Mouse (Mus musculus) urinary bladder, postnatal 36 days (tissue): Measurements from ENCODE around the gene Rrp1.
"Not testable (repeated sequence)": the region's sequence is repeated elsewhere in the genome, so short reads cannot be mapped to it uniquely, and the experiment has no call there.

Experiments
- DNase-seq, 2 experiments: peaks; one replicate each; pipeline ENCODE4 v3.0.0; 2022; ENCODE audit warnings: low spot score in 2 of 2, mixed read lengths in 1 of 2

The Rrp1 gene

DNA sequence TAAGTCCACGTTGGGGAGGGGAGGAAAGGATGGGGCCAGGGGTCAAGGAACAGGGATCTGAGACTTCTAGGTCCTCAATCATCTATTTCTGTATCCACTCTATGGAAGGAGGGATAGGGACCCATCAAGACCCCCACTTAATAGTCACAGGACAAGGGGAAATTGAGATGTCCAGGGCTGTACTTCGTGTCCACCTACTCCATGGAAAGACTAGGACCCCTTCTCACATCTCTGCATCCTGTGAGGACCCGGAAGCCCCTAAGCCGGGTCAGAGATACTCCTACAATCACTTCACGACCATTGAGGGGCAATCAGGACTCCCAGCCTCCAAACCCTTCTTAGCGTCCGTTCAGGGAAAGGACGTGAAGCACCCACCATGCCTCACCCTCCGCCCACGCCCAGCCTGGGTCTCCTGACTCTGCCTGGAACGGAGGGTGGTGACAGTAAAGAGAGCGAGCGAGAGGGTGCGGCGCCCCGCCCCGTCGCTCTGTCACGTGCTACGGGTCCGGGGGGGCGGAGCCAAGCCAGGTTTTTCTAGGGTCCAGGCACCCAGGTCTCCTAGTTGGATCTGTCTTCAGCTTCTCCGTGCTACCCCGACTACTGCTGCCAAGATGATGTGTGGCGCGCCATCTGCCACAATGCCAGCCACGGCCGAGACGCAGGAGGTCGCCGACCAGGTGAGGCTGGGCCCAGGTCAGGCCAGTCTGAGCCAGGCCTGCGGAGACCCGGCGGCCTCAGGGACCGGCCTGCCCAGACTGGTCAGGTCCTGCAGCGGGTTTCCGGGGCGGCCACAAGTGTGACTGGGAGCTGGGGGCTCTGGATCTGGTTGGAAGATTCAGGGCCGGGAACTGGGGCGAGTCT, 12.6 kb upstream of the Rrp1 start, which contains the start of gene Cstb:
Cstb (plus strand) TSS at position 489 of the 861 bp plus-strand sequence.
- DNase-seq: peak; percentile 85

DNA sequence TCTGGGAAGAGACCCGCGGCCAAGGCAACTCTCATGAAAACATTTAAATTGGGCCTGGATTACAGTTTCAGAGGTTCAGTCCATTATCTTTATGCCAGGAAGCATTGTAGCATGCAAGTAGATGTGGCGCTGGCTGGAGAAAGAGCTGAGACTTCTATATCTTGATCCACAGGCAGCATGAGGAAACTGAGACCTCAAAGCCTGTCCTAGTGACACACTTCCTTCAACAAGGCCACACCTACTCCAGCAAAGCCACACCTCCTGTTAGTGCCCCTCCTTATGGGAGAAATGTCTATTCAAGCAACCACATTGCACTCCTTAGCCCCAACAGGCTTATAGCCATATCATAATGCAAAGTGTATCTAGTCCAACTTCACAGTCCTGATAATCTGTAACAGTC, 9.8 kb upstream of the Rrp1 start:
- DNase-seq: no peak

DNA sequence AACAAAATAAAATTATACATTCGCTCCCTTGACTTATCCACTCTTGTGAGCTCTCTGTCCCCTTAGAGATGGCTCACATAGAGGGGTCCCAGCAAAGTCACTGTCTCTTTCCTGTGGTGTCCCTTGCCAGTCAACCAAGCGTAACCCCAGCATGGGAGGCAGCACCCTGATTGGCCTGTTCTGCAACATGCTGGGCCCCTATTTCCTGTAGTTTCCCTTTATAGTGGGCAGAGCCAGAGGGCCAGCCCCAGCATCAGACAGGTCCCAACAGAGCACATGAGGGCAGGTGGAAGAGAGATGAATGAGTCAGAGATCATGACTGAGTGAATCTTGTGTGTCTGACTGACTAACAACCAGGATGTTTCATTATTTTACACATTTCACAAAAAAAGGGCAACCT, 8.1 kb upstream of the Rrp1 start:
- peak; percentile 55 to 60 for DNase-seq

DNA sequence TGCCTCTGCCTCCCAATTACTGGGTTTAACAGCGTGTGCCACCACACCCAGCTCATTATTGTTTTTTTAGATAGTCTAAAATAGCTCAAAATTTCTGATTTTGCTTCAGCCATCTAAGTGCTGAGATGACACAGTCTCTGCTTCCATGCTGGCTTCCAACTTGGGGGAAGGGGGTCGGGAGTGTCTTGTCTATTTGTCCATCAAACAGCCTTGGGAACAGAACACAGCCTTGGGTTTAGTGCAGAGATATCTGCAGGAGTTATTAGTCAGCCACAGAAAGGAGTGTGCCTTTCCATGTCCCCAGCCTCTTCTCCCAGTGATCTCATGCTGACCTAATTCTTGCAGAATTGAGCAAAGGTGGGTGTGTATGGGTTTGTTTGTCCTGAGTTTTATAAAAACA, 5.9 kb upstream of the Rrp1 start:
- no peak for DNase-seq

DNA sequence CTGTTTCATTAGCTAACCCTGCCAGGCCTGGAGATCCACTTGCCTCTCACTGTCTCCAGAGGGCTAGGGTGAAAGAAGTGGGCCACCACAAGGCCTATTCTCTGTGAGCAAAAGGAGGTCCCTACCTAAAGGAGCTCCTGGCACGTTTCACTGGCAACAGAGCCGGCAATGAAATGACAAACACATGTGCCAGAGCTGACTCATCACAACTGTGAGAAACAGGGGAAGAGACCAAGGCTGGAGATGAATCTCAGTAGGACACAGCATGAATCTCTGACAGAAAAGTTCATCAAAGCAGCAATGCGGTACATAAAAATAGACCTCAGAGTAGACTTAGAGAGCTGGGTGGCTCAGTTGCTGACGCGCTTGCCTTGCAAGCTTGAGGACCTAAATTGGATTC, 5.0 kb upstream of the Rrp1 start:
- no peak for DNase-seq

DNA sequence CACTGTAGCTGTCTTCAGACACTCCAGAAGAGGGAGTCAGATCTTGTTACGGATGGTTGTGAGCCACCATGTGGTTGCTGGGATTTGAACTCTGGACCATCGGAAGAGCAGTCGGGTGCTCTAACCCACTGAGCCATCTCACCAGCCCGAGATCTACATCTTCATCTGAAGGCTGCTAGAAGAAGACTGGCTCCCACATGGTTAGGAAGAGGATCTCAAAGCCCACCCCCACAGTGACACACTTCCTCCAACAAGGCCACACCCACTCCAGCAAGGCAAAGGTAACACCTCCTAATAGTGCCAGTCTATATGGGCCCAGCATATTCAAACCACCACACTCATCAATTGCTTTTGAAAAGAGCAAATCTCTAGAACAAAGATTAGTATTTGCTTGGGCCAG, 2.1 kb upstream of the Rrp1 start:
- DNase-seq: not testable (repeated sequence)

DNA sequence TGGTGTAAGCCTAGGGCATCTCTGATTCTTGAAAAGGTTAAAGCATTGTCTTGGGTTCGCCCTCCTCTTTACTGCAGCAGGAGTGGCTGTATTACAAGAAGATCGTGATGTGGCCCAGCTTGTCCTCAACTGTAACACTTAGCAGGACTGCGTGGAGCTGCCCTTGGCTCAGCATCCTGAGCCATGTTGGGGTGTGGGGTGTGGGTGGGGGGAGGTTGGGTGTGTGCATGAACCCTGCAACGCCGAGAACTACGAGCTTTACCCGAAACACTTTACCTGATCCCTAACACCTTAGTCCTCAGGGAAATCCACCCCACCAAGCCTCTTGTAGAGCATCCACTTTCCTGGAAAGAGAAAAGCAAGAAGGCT, 293 bp upstream of the Rrp1 start:
- no peak for DNase-seq

DNA sequence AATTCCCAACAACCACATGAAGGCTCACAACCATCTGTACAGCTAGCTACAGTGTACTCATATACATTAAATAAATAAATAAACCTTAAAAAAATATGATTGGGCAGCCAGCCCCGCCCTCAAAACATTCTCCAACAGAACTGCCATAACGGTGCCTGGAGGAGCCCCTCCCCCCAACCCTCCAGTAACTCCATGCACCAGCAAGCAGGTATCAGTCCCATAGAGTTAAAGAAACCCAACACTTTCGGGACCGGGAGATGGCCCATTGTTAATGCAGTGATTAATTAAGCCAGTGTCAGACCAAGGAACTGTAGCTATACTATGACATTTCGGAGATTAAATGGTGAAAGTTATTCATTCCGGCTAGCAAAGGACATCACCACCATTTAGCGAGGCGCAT, 992 bp downstream of the Rrp1 start:
- DNase-seq: no peak

DNA sequence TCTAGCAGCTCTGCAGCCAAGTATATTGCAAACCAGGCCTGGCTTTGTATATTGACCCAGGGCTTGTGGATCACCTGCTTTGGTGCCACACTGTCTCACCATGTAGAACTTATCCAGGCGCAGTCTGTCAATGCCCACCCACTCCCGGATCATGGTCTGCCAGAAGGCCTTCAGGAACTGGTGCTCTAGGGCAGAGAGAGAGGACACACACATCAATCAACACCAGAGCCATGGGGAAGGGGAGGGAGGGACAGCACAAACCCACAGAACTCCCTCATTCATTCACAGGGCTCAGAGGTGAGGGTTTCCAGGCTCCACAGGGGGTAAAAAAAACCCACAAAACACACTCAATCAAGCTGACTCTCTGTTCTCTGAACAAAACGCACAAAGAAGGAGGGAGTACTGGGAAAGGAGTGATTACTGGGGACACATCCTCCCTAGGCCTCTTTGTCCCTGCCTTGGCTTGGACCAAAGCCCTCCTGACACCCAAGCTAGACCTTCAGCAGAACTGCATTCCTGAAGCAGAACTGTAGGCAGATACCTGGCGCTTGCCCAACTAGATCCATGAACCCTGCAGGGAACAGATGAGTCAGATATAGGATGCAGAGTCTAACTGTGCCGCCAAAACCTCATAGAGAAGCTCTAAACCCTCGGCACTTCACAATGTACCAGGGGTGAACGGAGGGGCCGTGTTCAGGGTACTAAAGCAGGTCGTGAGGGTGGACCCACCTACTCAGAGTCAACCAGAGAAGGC, 3.6 kb downstream of the Rrp1 start:
- no peak for DNase-seq

DNA sequence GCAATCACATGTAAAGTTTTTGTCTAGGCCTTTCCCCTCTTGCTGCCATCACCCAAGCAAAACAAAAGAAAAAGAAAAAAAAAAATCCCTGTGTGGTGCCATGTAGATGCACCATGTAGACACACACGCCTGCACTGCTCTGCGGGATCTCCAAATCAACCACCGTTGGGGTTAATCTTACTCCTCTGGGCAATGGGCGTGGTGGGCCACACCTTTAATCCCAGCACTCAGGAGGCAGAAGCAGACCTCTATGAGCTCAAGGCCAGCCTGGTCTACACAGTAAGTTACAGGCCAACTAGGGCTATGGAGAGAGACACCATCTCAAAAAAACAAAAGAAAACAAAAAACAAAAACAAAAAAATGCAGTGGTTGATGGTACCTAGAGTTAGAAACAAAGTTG, 5.7 kb downstream of the Rrp1 start:
- DNase-seq: no peak

DNA sequence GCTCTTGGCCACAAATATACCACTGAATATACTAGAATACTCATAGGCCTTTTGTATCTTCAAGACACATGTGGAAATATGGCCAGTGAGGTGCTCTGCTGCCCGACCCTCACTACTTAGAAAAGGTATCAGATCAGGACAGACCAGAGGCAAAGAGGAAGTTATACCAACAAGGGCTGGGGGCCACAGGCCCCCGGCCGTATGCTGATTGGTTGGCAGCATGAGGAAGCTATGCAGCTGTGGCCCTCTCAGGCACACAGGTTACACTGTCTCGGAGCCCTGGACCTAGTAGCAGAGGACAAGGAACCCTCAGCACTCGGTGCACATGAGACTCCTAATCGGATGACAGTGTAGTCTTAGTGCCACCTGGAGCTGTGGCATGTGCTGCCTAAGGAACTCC, 6.7 kb downstream of the Rrp1 start:
- no peak for DNase-seq

DNA sequence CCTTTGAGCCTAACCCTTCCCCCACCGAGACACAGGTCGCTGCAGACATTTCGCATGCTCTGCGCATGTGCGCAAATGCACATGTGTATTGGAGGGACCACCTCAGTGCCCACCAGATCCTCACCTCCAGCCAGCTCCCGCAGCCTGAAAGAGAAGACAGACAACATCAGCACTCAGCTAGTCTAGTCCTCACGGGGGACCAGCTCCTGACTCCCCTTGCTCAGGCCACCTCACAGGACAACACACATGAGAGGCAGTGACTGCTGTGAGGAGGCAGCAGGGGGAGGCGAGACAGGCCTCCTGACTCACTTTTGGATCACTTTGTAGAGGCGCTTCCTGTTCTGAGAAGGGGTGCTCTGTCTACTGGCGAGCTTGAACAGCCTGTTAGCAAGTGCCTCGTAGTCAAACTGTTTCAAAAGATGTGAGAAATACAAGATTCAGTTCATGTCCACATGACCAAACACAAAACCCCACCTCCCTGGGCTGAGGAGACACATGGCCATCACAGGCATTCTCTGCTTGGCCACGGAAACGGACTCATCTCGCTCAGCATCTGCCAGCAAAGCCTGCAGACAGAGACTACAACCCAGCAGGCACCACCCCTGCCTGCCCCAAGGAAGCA, 10.4 kb downstream of the Rrp1 start:
- DNase-seq: no peak

DNA sequence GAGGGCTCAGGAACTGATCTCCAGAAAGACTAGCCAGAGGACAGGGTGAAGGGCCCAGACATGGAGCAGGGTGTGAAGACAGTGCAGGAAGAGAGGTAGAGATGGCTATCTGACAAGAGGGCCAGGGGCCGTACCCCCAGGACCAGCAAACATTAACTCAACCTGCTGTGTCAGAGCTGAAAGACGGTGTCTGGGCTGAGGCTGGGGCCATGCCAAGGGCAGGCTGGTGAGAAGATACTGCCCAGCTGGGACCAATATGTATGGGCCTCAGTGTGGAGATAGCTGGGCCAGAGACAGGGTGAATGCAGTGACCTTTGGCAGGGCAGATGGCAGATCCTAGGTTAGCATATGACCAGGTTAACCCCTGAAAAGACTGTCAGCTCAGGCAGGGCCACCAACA, 11.7 kb downstream of the Rrp1 start:
- DNase-seq: no peak

DNA sequence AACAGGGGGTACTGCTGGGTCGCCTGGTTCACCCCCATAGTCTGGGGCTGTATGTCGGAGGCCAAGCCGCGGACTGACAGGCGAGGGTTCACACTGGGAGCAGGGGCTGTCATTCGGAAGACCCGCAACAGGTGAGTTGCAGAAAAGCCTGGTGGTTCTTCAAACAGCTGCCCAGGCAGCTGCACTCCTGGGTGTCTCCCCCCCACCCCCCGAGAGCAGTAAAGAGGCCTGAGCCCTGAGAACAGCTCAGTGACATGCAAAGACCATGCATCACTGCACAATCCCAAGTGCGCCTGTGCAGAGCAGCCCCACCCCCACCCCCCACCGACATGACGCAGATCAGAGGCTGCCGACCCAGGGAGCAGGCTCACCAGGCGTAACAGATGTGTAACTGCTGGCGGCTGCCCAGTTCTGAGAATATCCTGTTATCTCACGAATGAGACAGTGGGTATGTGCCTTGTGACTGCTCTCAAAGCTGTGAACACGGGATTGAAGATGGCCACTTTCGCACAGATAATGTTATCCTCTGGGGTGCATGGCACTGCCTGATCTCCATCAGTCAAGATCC, 13.7 kb downstream of the Rrp1 start:
- DNase-seq: no peak

DNA sequence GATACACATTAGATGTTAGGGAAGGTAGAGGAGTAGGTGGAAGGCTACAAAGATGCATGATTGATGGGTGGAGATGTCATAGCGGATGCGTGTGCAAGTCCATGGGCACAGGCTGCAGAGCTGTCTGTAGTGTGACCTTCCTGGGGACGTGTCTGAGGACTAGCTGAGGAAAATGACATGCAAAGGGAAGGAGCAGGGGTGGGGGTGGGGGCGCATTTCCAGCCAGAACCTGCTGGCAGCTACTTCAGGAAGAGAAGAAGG, 16.3 kb downstream of the Rrp1 start:
- no peak for DNase-seq

DNA sequence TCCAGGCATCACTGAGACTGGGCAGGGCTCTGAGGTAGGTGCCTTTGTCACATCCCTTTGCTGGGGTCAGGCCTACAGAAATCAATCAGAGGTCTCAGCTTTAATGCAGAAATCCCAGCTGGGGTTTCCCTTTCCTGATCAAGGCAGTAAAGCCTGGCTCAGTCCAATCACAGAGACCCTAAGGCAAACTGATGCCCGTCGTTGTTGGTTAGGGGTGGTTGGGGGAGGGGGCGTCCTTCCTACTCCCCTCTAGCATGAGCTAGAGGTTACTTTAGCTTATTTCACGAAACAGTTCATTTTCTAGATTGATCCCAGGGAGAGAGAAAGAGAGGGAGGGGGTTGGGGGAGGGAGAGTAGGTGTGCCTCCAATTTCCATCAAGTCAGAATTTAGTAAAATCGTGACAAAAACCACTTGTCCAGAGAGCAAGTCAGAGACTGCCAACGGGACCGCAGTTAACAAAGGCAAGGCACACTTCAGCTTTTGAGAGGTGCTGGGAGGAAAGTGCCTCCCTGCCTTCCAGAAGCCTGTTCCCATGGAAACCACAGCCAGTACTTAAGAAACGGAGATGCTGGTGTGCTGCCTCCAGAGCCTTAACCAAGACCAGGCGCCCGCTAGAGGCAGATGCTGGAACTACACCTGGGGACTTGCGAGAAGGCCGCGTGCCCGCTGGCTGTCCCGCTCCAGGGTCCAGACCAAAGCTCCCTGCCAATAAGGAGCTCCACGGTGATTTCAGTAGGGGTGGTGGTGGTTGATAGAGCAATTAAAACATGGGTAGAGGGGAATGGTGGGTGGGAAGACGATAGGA, 16.8 kb downstream of the Rrp1 start:
- peak; percentile 82 to 89 for DNase-seq

DNA sequence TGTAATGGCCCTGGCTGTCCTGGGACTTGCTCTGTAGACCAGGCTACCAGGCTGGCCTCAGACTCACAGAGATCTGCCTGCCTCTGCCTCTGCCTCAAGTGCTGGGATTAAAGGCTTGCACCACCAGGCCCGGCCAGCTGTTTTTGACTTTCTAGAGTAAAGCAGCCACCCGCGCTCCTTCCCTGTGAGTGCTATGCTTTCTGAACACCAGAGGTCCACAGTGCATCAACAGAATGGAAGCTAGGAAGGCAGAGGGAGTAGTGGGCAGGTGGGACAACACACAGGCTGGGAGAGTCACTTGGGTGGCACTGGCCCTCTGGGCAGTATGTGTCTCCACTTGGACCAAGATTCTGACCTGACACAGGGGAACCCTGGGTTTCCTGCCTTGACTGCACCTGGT, 17.5 kb downstream of the Rrp1 start:
- DNase-seq: no peak

DNA sequence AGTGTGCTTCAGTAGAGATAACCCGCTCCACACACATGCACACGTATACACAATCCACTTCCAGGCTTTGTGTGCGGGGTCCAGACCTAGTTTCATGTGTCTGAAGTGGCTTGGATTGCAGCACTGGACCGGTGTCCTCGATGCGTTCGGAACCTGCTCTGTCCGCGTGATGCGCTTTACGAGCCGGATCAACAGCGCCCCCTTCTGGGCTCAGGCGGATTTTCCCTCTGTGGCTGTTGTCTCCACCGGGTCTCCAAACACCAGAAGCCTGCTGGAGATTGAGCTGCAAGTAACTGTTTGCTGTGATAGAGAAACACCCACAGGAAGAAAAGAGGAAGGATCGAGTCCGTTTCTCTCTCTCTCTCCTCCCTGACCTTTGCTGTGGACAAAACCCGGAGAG, 20.8 kb downstream of the Rrp1 start:
- DNase-seq: peak; percentile 75 to 82

DNA sequence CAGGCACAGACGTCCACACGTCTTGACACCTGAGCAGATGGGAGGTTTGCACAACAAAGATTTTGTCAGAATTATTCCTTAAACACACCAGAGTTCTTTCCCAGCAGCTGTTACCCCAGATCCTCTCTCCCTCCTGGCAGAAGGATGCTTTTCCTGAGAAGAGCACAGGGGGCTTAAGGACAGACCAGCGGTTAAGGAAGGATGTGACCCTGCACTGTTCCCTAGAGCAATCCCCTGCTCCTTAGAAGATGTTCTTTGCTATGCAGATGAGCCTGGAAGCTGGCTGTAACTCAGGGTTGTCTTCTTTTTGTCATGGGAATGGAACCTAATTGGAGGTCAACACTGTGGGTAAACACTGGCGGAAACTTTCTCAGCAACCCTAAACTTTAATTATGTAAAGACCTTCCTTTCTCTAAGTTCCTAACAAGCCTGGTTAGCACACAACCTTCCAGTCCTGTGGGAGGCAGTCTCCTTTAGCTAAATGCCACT, 21.8 kb downstream of the Rrp1 start:
- DNase-seq: no peak

DNA sequence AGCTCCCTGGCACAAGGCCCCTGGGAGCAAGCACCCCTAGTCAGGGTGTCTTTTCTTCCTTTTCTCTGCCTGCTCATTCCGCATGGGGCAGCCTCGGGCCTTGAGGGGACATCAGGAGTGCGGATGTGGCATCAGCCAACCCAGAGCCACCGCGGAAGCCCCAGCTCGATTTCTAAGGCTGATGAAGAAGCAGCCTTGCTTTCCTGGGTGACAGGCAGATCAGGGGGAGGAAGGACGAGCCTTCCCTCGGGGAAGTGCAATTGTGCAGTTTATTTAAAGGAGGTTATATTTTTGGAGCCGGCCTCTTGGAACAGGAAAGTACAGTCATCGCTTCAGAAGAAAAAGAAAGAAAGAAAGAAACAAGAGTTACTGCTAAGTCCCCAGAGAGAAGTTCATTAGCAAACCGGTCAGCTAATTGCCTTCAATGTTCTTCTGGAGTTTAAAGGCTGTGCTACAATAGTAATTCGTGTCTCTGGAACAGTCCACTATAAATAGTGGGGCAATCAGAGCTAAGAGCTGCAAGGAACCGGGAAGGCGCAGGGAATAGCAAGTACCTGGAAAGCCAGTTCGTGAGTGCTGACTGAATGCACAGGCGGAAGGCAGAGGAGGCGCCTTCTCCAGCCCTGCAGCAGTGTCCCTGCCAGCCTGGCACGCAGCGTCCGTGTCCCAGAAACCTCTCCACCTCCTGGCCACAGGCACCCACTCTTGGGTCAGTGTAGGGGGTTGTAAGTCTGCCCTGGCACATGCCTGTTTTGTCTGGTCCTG, 24.4 kb downstream of the Rrp1 start:
- no peak for DNase-seq

DNA sequence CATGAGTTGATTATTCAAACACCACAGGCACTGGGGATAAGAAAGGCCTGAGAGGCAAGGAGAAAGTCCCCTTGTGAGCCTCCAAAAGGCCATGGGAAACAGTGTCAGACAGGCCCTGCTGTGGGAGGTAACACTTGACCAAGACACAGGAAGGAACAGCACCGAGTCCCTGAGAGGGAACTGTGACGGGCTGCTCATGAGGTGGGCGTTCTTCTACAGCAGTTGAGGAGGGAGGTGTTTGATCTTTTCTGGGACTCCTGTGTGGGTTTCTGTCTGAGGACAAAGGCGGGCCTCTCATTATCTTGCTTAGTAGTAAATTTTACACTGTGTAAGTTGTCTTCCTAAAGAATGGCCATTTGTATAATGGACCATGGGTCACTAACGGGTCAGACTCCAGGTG, 27.3 kb downstream of the Rrp1 start:
- DNase-seq: no peak
